ENCODE assay signal across 9 mouse cellular contexts in the genomic region with DNA sequence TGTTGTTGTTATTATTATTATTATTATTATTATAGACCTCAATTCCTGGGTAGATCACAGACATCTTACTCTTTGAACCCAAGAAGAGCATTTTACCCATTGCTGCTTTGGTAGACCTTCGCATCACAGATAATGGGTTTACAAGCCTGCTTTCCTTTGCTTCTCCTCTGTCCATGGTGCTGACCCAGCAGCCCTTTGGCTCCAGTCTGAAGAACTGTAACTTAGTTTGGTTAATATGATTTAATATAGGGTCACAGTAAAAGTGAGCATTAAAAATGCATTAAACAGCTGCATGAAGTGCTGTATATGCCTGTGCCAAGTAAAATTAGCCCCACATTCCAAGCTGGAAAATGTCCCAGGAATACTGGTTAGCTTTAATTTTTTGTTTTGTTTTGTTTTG. TPM values are rescaled to one million over a fixed set of nuclear protein-coding genes. Genes with fewer than 3 reads are reported as not detected.
DNase-seq lines count a peak whose midpoint lies in the region; ATAC-seq and TF ChIP-seq lines count a peak whose summit lies in the region.
"Had no signal": no experiment of that assay in that cellular context is flagged by ENCODE, and none has a peak within 500 bp of the region (broad histone marks: within the 10 kb centered on the region; RNA-seq: fewer than 3 reads in every experiment).

No protein-coding gene starts in this region.

- 0 out of 2 replicates have a peak, but pooled peaks cover 6% of the 10 kb centered on the region for H3K9me3 ChIP-seq in limb, embryonic 14.5 days (ENCODE audit: control insufficient read depth, low read length)
- H3K9me3 ChIP-seq: lung, embryonic 15.5 days had no signal

- H3K4me1 ChIP-seq in limb, embryonic 14.5 days (ENCODE audit: control insufficient read depth, insufficient read depth, low read length) = peaks cover 8% of the 10 kb centered on the region; the same call in 1 of the 2 replicates
- H3K4me1 ChIP-seq in cerebellum, adult 2 months (ENCODE audit: control insufficient read depth, insufficient read depth, low read length) = 0 out of 2 replicates have a peak, but pooled peaks cover 2% of the 10 kb centered on the region

- DNase-seq in thymus, postnatal 0 days (ENCODE audit: low spot score) = peak; percentile 7
- no peak for DNase-seq in thymus, adult 18-20 months
- peak; percentile 17 for DNase-seq in c-Kit-positive CD71-positive TER-119-negative erythroid progenitor cells, embryonic 14.5 days (ENCODE audit: low read depth)
- DNase-seq in limb, embryonic 14.5 days (ENCODE audit: low spot score) = peak; percentile 71
- DNase-seq in cerebellum, adult 2 months = no peak
- DNase-seq in frontal cortex, postnatal 14 days (ENCODE audit: low spot score in 2 of 2) = no peak
- no peak for DNase-seq in cerebellum, adult 9-10 months

- H3K4me3 ChIP-seq in limb, embryonic 14.5 days (replicated peaks; ENCODE audit: low read length) = no peak overlapping the region
- H3K4me3 ChIP-seq in cerebellum, adult 2 months (replicated peaks; ENCODE audit: insufficient read depth, low read depth, low read length) = no peak overlapping the region
- H3K4me3 ChIP-seq: lung, embryonic 15.5 days had no signal

- H3K27ac ChIP-seq in limb, embryonic 14.5 days (replicated peaks; ENCODE audit: low read depth, low read length) = no peak overlapping the region
- H3K27ac ChIP-seq in cerebellum, adult 2 months (ENCODE audit: insufficient read depth, low read length) = no peak overlapping the region
- H3K27ac ChIP-seq: lung, embryonic 15.5 days had no signal

- H3K27me3 ChIP-seq in limb, embryonic 14.5 days (ENCODE audit: control insufficient read depth, insufficient read depth, low read length) = no peaks in the 10 kb centered on the region
- H3K27me3 ChIP-seq in cerebellum, adult 2 months (ENCODE audit: control insufficient read depth, insufficient read depth, low read length) = no peaks in the 10 kb centered on the region
- H3K27me3 ChIP-seq: lung, embryonic 15.5 days had no signal

- no peak for TF ChIP-seq CTCF in cerebellum, adult 2 months (IDR thresholded peaks at IDR 0.05; ENCODE audit: borderline replicate concordance, insufficient read depth, low read depth, low read length)

- no peaks in the 10 kb centered on the region for H3K36me3 ChIP-seq in limb, embryonic 14.5 days (ENCODE audit: control insufficient read depth, insufficient read depth, low read length)
- H3K36me3 ChIP-seq: lung, embryonic 15.5 days had no signal

- H3K4me2 ChIP-seq in limb, embryonic 14.5 days (replicated peaks; ENCODE audit: low read depth, low read length, severe bottlenecking) = no peak overlapping the region
- H3K4me2 ChIP-seq: lung, embryonic 15.5 days had no signal

- 3% methylated on average over 1 of the region's 1 CpGs for WGBS in limb, embryonic 14.5 days
- WGBS in cerebellum, adult 2 months = 93% methylated on average over 1 of the region's 1 CpGs

- no peak for ATAC-seq in limb, embryonic 14.5 days (ENCODE audit: low FRiP score, low read depth)

- no peak overlapping the region for H3K9ac ChIP-seq in limb, embryonic 14.5 days (ENCODE audit: low read depth, low read length, severe bottlenecking)
- H3K9ac ChIP-seq: lung, embryonic 15.5 days had no signal

- no peak for TF ChIP-seq POLR2A in limb, embryonic 14.5 days (IDR thresholded peaks at IDR 0.05; ENCODE audit: borderline replicate concordance, extremely low read depth, insufficient read depth, insufficient read length)
- TF ChIP-seq POLR2A in cerebellum, adult 2 months (IDR thresholded peaks at IDR 0.05; ENCODE audit: borderline replicate concordance, insufficient read depth, low read length) = no peak

RNA-seq across cellular contexts. Expression of gene Zkscan2, which starts 3.1 kb away (rescaled TPM):
- 0.14 and 0.31 TPM in 2 replicates for polyA plus RNA-seq in thymus, postnatal 0 days (2015; fragmentation: Nextera tagmentation; extraction: Ambion mirVana)
- polyA plus RNA-seq in limb, embryonic 14.5 days (2012; rRNA removed) = 5.6 and 6.0 TPM in 2 replicates
- 3.4 and 3.7 TPM in 2 replicates for polyA plus RNA-seq in limb, embryonic 14.5 days (2014; fragmentation: Nextera tagmentation; extraction: Ambion mirVana)
- polyA plus RNA-seq in cerebellum, adult 2 months (2012; rRNA removed) = 13.4 and 15.0 TPM in 2 replicates

RNA-seq across cellular contexts. Expression of gene Aqp8, which starts 41.3 kb away (rescaled TPM):
- 0.18 and 0.23 TPM in 2 replicates for polyA plus RNA-seq in thymus, postnatal 0 days (2015; fragmentation: Nextera tagmentation; extraction: Ambion mirVana)
- 0.13 and 0.15 TPM in 2 replicates for polyA plus RNA-seq in limb, embryonic 14.5 days (2012; rRNA removed)
- not detected in 2 replicates for polyA plus RNA-seq in limb, embryonic 14.5 days (2014; fragmentation: Nextera tagmentation; extraction: Ambion mirVana)
- 0.13 and 0.27 TPM in 2 replicates for polyA plus RNA-seq in cerebellum, adult 2 months (2012; rRNA removed)
- polyA plus RNA-seq: lung, embryonic 15.5 days; stomach, embryonic 14.5 days had no signal

Comparison
In these comparisons a context has a peak if more than half of its experiments do, and no peak if none do; other contexts are left out.
1. DNase-seq: peak in thymus, postnatal 0 days (single experiment), c-Kit-positive CD71-positive TER-119-negative erythroid progenitor cells, embryonic 14.5 days (single experiment) and limb, embryonic 14.5 days (single experiment); none in thymus, adult 18-20 months (0 of 2), cerebellum, adult 2 months (0 of 2), frontal cortex, postnatal 14 days (0 of 2) and cerebellum, adult 9-10 months (single experiment).